Mouse (Mus musculus) CD4-positive, CD25-positive, alpha-beta regulatory T cell, adult 4 months (primary cell): ENCODE results near the gene Mfsd4b1. TPM values are rescaled to one million over a fixed set of nuclear protein-coding genes. Genes with fewer than 3 reads are reported as not detected.
A peak's percentile ranks its signal among the peaks of the same experiment; 100 is the strongest.

ENCODE experiments used
- ATAC-seq: one replicate; pipeline ENCODE4 v1.8.0; 2017
- polyA plus RNA-seq, 2 experiments: library from polyadenylated mRNA; unstranded; fragments of 100-300 nt; shearing (Covaris generic); gene quantifications; one replicate each; pipeline ENCODE4 v1.2.1; 2017

Gene Mfsd4b1
- polyA plus RNA-seq, 2 experiments from 2014 or later = not detected

GRCm38 (mm10) chr10:39959761-39960440 lies 65.2 kb downstream of the Mfsd4b1 start, which contains the start of gene Mfsd4b3:
Gene Mfsd4b3 (minus strand): TSS chr10:39960153.
- peak; percentile 100 for ATAC-seq

GRCm38 (mm10) chr10:39958266-39958665 lies 66.8 kb downstream of the Mfsd4b1 start:
- no peak for ATAC-seq

- no peak for ATAC-seq
These were observed 68.7 kb downstream of the Mfsd4b1 start for GRCm38 (mm10) chr10:39956340-39956878.

- no peak for ATAC-seq
These were observed 69.9 kb downstream of the Mfsd4b1 start for GRCm38 (mm10) chr10:39955163-39955562.

Other genes starting within 250 kb of the Mfsd4b1 start
- gene Mfsd4b4, start 126.0 kb downstream of the Mfsd4b1 start, polyA plus RNA-seq = 1 to 10 TPM; 2.3 to 2.4 TPM
- gene Mfsd4b2, start 98.3 kb downstream of the Mfsd4b1 start, polyA plus RNA-seq = not detected
- not detected for gene Mfsd4b3, start 65.1 kb downstream of the Mfsd4b1 start, polyA plus RNA-seq
- gene Mfsd4b5, start 38.6 kb downstream of the Mfsd4b1 start, polyA plus RNA-seq = under 1 TPM in 1 of 2 experiments, not detected in 1; 0.47 TPM
- gene Slc16a10, start 117.0 kb upstream of the Mfsd4b1 start, polyA plus RNA-seq = 1 to 10 TPM; 2.5 to 3.0 TPM
- 10 to 100 TPM; 59.7 to 68.8 TPM for gene Rpf2, start 221.8 kb upstream of the Mfsd4b1 start, polyA plus RNA-seq
- gene Gtf3c6, start 232.8 kb upstream of the Mfsd4b1 start, polyA plus RNA-seq = 100 to 1,000 TPM; 116 to 128 TPM